Mouse (Mus musculus): ENCODE results near the gene Hipk2.

Gene Hipk2

GRCm38 (mm10) chr6:38902820-38903439, 27.0 kb upstream of the Hipk2 start:
- DNase-seq (ENCODE audit: low spot score in 2 of 2): no peak

- no peak for DNase-seq (ENCODE audit: low spot score in 2 of 2)
Observed at GRCm38 (mm10) chr6:38901636-38902035, 25.7 kb upstream of the Hipk2 start.

GRCm38 (mm10) chr6:38901152-38901551, 25.2 kb upstream of the Hipk2 start:
- DNase-seq (ENCODE audit: low spot score in 2 of 2): no peak

GRCm38 (mm10) chr6:38900479-38901126, 24.6 kb upstream of the Hipk2 start:
- no peak for DNase-seq (ENCODE audit: low spot score in 2 of 2)

GRCm38 (mm10) chr6:38900073-38900472, 24.1 kb upstream of the Hipk2 start:
- no peak for DNase-seq (ENCODE audit: low spot score in 2 of 2)

- DNase-seq (ENCODE audit: low spot score in 2 of 2): no peak
Observed at GRCm38 (mm10) chr6:38893615-38894014, 17.6 kb upstream of the Hipk2 start.

GRCm38 (mm10) chr6:38892017-38892416, 16.1 kb upstream of the Hipk2 start:
- no peak for DNase-seq (ENCODE audit: low spot score in 2 of 2)

GRCm38 (mm10) chr6:38889156-38889555, 13.2 kb upstream of the Hipk2 start:
- DNase-seq (ENCODE audit: low spot score in 2 of 2): no peak

- no peak for DNase-seq (ENCODE audit: low spot score in 2 of 2)
Observed at GRCm38 (mm10) chr6:38887436-38887835, 11.5 kb upstream of the Hipk2 start.

- no peak for DNase-seq (ENCODE audit: low spot score in 2 of 2)
Observed at GRCm38 (mm10) chr6:38885132-38885531, 9.2 kb upstream of the Hipk2 start.

GRCm38 (mm10) chr6:38884482-38884881, 8.5 kb upstream of the Hipk2 start:
- no peak for DNase-seq (ENCODE audit: low spot score in 2 of 2)

- DNase-seq (ENCODE audit: low spot score in 2 of 2): no peak
Observed at GRCm38 (mm10) chr6:38882728-38883171, 6.8 kb upstream of the Hipk2 start.

- DNase-seq (ENCODE audit: low spot score in 2 of 2): no peak
Observed at GRCm38 (mm10) chr6:38881975-38882374, 6.0 kb upstream of the Hipk2 start.

GRCm38 (mm10) chr6:38881468-38881867, 5.5 kb upstream of the Hipk2 start:
- DNase-seq (ENCODE audit: low spot score in 2 of 2): no peak

- DNase-seq (ENCODE audit: low spot score in 2 of 2): no peak
Observed at GRCm38 (mm10) chr6:38877674-38878073, 1.7 kb upstream of the Hipk2 start.

GRCm38 (mm10) chr6:38875258-38876070, 501 bp downstream of the Hipk2 start, which contains the start of gene Tbxas1:
Gene Tbxas1, plus strand, starts transcription at chr6:38875404.
- DNase-seq (ENCODE audit: low spot score in 2 of 2): peak; percentile 20 to 54

- DNase-seq (ENCODE audit: low spot score in 2 of 2): no peak
Observed at GRCm38 (mm10) chr6:38874565-38875257, 1.3 kb downstream of the Hipk2 start.

- DNase-seq (ENCODE audit: low spot score in 2 of 2): peak; percentile 41 to 46
Observed at GRCm38 (mm10) chr6:38874035-38874434, 1.9 kb downstream of the Hipk2 start.

GRCm38 (mm10) chr6:38873316-38873715, 2.6 kb downstream of the Hipk2 start:
- no peak for DNase-seq (ENCODE audit: low spot score in 2 of 2)

- DNase-seq (ENCODE audit: low spot score in 2 of 2): no peak
Observed at GRCm38 (mm10) chr6:38871051-38871450, 4.9 kb downstream of the Hipk2 start.

- DNase-seq (ENCODE audit: low spot score in 2 of 2): no peak
Observed at GRCm38 (mm10) chr6:38870070-38870469, 5.9 kb downstream of the Hipk2 start.

- DNase-seq (ENCODE audit: low spot score in 2 of 2): no peak
Observed at GRCm38 (mm10) chr6:38868974-38869373, 7.0 kb downstream of the Hipk2 start.
